Mouse (Mus musculus) T-helper 17 cell (primary cell): ENCODE measurements around the gene Enpp4.

Source experiments
- in situ Hi-C, 2 experiments: fragments of 300-600 bp; cut with MboI, MseI; formaldehyde crosslinking; loops; 1 replicate in 1 of 2; 2 replicates in 1 of 2; pipeline ENCODE4 v1.15.1; 2025; ENCODE audit warnings: high pct_unique_total_duplicates in 2 of 2

Enpp4 gene

GRCm38 (mm10) chr17:44100486-44100885 is 5.1 kb downstream of the Enpp4 start:
- in situ Hi-C loops, result no loop called here

GRCm38 (mm10) chr17:44091512-44091911 is 14.1 kb downstream of the Enpp4 start:
- in situ Hi-C loops, result loop anchor here in 1 of 2 experiments (25.0 kb wide), 1 partner anchor 1229 kb away; no protein-coding TSS in a partner anchor

GRCm38 (mm10) chr17:44090916-44091315 is 14.7 kb downstream of the Enpp4 start:
- in situ Hi-C loops, result loop anchor here in 1 of 2 experiments (25.0 kb wide), 1 partner anchor 1229 kb away; no protein-coding TSS in a partner anchor

GRCm38 (mm10) chr17:44088226-44088625 is 17.4 kb downstream of the Enpp4 start:
- in situ Hi-C loops, result loop anchor here (10.0 to 25.0 kb wide), 2 partner anchors 397 to 1226 kb away; no protein-coding TSS in a partner anchor

GRCm38 (mm10) chr17:44083156-44083555 is 22.5 kb downstream of the Enpp4 start:
- in situ Hi-C loops, result loop anchor here (10.0 to 25.0 kb wide), 2 partner anchors 402 to 1221 kb away; no protein-coding TSS in a partner anchor

- in situ Hi-C loops, result loop anchor here (5.0 to 25.0 kb wide), 3 partner anchors 46 to 1216 kb away; no protein-coding TSS in a partner anchor
Measured at GRCm38 (mm10) chr17:44078631-44079350, 26.8 kb downstream of the Enpp4 start, which contains the start of gene Enpp5. Gene Enpp5 (plus strand): TSS chr17:44078813.

- in situ Hi-C loops, result loop anchor here (5.0 to 25.0 kb wide), 3 partner anchors 47 to 1216 kb away; no protein-coding TSS in a partner anchor
Measured at GRCm38 (mm10) chr17:44077843-44078160, 27.8 kb downstream of the Enpp4 start.

- in situ Hi-C loops, result loop anchor here (5.0 to 25.0 kb wide), 3 partner anchors 48 to 1215 kb away; no protein-coding TSS in a partner anchor
Measured at GRCm38 (mm10) chr17:44077146-44077842, 28.3 kb downstream of the Enpp4 start.

GRCm38 (mm10) chr17:44076051-44076680 is 29.4 kb downstream of the Enpp4 start:
- in situ Hi-C loops, result loop anchor here (5.0 to 25.0 kb wide), 3 partner anchors 49 to 1214 kb away; no protein-coding TSS in a partner anchor

- in situ Hi-C loops, result loop anchor here (5.0 to 25.0 kb wide), 3 partner anchors 49 to 1213 kb away; no protein-coding TSS in a partner anchor
Measured at GRCm38 (mm10) chr17:44075601-44076000, 30.0 kb downstream of the Enpp4 start.

- in situ Hi-C loops, result loop anchor here in 1 of 2 experiments (10.0 kb wide), 1 partner anchor 53 kb away; no protein-coding TSS in a partner anchor
Measured at GRCm38 (mm10) chr17:44071680-44072079, 33.9 kb downstream of the Enpp4 start.

GRCm38 (mm10) chr17:44068876-44069275 is 36.7 kb downstream of the Enpp4 start:
- in situ Hi-C loops, result loop anchor here in 1 of 2 experiments (10.0 kb wide), 1 partner anchor 1264 kb away; no protein-coding TSS in a partner anchor

- in situ Hi-C loops, result loop anchor here in 1 of 2 experiments (10.0 kb wide), 1 partner anchor 1257 kb away; no protein-coding TSS in a partner anchor
Measured at GRCm38 (mm10) chr17:44061289-44061890, 44.2 kb downstream of the Enpp4 start.

GRCm38 (mm10) chr17:44060781-44061180 is 44.8 kb downstream of the Enpp4 start:
- in situ Hi-C loops, result loop anchor here in 1 of 2 experiments (10.0 kb wide), 1 partner anchor 1256 kb away; no protein-coding TSS in a partner anchor

- in situ Hi-C loops, result no loop called here
Measured at GRCm38 (mm10) chr17:44058145-44058544, 47.5 kb downstream of the Enpp4 start.

- in situ Hi-C loops, result no loop called here
Measured at GRCm38 (mm10) chr17:44057123-44057522, 48.5 kb downstream of the Enpp4 start.

GRCm38 (mm10) chr17:44053427-44053826 is 52.2 kb downstream of the Enpp4 start:
- in situ Hi-C loops, result no loop called here
